Mouse (Mus musculus): ENCODE results near the gene Myo1d.

The Myo1d gene

GRCm38 (mm10) chr11:80550264-80550663, 229.6 kb downstream of the Myo1d start:
- 0 out of 2 replicates have a peak, but pooled peaks have one; percentile 7 for ATAC-seq (ENCODE audit: low TSS enrichment)

DNA sequence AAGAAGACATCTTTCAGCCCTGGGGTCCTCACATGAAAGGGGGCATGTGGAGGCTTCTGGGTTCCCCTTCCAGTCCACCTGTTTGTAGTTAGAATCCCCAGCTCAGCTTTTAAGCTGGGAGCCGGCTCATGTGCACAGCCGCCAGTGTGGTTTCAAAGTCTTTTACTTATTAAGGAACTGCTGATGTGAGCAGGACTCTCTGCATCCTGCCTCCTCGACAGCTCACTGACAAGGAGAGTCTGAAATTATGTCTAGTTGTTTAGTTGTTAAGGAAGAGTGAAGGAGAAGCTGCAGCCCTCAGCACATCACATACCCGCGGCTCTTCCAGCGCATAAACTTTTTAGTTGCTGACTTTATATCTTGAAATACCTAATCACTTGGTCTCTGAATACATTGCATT, 230.0 kb downstream of the Myo1d start:
- peak; percentile 22; the same call in 1 of the 2 replicates for ATAC-seq (ENCODE audit: low TSS enrichment)

DNA sequence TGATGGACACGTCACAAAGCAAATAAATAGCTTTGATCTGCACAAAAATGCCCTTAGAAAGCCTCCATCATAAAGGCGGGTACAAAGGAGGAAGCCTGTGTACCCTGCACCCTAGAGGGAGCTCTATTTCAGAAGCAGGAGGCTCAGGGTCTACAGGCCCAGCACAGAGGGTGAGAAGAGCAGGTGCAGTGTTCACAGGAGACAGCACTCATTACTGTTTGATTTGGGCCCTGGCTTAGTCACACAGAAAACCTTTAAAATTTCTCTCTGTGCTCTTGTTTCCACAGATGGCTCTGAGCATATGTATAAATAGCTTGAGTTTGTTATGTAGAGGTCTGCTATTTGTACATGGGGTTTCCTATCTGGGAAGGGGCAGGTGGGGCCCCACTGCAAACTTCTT, 233.6 kb downstream of the Myo1d start:
- no peak for ATAC-seq (ENCODE audit: low TSS enrichment)

- no peak for ATAC-seq (ENCODE audit: low TSS enrichment)
Measured at GRCm38 (mm10) chr11:80539056-80539455, 240.8 kb downstream of the Myo1d start.

GRCm38 (mm10) chr11:80532966-80533365, 246.9 kb downstream of the Myo1d start:
- no peak for ATAC-seq (ENCODE audit: low TSS enrichment)

DNA sequence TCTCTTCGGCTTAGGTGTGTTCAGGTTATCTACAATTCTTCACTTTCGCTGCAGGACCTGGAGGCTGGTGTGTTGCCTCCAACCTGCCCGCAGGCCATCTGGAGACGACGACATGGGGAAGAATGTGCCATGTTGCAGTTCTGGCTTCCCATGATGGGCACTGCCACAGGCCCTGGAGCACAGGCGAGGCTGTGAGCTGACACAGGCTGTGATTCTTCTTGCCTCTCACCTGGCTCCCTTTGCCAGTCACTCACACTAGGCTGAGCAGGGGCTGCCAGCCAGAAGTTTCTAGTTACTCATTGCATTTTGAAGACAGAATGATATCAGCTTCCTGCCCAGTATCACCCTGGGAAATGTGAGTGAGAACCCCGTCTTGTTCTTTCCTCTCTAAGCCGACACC, 250.7 kb downstream of the Myo1d start:
- no peak for ATAC-seq (ENCODE audit: low TSS enrichment)

DNA sequence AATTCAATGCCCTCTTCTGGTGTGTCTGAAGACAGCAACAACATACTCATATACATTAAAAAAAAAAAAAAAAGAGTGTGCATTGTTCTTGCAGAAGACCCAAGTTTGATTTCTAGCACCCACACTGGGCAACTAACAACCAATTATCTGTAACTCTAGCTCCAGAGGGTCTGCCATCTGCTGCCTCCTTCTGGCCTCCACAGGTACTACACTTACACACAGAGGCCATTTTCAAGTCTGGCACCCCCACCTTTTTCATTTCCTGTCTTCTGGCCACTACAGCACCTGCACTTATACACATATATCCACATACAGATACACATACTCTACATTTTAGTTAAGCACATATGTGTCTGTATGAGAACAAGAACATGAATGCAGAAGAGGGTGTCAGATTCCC, 252.1 kb downstream of the Myo1d start:
- ATAC-seq (ENCODE audit: low TSS enrichment): no peak

DNA sequence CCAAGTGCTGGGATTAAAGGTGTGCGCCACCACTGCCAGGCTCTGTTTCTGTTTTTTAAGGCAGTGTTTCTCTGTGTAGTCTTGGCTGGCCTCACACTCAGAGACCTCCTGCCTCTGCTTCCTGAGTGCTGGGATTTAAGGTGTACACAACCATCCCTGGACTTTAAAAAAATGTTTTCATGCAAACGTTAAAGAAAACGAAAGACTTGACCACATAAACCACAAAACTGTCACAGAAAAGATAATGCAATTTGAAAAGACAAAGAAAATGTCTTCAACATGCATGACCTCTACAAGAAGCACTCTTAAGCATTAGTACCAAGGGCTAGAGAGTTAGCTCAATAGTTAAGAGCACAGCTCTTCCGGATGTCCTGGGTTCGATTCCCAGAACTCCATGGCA, 255.6 kb downstream of the Myo1d start:
- ATAC-seq (ENCODE audit: low TSS enrichment): no peak

GRCm38 (mm10) chr11:80523410-80523809, 256.4 kb downstream of the Myo1d start:
- ATAC-seq (ENCODE audit: low TSS enrichment): no peak

GRCm38 (mm10) chr11:80522852-80523251, 257.0 kb downstream of the Myo1d start:
- ATAC-seq (ENCODE audit: low TSS enrichment): no peak

GRCm38 (mm10) chr11:80521148-80521547, 258.7 kb downstream of the Myo1d start:
- ATAC-seq (ENCODE audit: low TSS enrichment): no peak

GRCm38 (mm10) chr11:80518421-80519367, 261.1 kb downstream of the Myo1d start:
- peak; percentile 85 for ATAC-seq (ENCODE audit: low TSS enrichment)

GRCm38 (mm10) chr11:80515895-80516294, 263.9 kb downstream of the Myo1d start:
- no peak for ATAC-seq (ENCODE audit: low TSS enrichment)

DNA sequence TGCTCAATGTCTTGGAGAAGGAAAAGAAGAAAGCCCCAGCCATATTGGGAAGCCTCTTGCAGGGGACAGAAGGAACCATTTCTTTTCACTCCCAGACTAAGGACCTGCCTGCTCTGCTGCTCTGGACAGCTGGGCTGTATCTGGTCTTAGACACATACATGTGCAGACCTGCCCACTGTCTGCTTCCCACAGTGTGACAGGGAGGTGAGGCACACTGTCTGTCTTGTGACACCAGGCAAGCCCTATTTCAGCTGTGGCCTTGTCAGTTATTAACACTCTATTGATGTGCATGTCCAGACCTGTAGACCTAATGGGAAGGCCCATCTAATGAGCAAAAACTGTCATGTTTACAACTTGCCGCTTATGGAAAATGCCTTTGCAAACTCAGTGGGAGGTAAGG, 264.5 kb downstream of the Myo1d start:
- no peak for ATAC-seq (ENCODE audit: low TSS enrichment)

DNA sequence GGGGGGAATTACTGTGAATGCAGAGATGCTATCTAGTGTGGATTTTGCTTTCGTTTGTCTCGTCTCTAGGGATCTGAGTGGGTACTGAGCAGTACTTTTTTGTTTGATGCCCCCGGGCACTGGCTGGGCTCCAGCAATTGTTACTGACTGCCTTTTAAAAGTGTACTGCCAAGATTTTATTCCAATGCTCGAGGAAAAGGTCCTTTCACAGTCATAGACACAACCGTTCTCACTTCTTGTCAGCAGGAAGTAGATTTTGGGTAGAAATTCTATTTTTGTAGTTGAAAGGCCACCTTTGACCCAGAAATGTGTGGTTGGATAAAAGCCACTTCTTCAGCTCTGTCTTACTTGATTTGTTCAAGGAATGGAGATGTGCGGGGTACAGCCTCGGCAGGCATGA, 266.0 kb downstream of the Myo1d start:
- ATAC-seq (ENCODE audit: low TSS enrichment): no peak

DNA sequence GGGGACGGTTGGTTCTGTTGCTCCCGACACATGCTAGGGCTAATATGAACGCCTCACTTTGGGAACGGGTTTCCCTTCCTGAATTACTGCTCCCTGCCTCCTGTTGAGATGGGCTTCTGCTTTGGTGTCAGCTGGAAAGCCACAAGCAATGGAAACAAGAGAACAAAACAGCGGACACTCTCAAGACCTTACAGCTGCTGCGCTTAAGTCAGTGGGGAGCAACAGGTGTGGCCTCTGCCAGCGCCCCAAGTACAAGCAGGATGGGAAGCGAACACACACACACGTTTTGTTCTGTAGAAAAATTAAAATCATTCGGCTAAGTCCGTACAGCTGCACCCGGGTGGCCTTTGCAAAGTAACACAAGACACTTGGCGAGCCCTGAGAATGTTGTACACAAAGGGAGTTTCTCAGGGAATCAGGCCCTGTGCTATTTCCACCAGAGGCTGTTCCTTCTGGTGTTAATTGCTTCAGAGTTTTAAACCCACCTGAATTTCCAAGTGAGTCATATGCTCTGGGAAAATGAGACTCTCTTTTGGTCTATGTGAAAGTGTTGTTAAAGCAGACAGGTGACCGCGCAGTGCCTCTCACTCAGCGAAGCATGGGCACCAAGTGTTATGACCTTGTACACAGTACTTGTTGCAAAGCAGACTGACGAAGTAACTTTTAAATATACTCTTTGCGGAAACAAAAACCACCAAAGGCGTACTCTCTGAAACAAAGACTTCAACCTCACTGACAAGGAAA, 267.3 kb downstream of the Myo1d start:
- no peak for ATAC-seq (ENCODE audit: low TSS enrichment)

GRCm38 (mm10) chr11:80510124-80510523, 269.7 kb downstream of the Myo1d start:
- ATAC-seq (ENCODE audit: low TSS enrichment): no peak

DNA sequence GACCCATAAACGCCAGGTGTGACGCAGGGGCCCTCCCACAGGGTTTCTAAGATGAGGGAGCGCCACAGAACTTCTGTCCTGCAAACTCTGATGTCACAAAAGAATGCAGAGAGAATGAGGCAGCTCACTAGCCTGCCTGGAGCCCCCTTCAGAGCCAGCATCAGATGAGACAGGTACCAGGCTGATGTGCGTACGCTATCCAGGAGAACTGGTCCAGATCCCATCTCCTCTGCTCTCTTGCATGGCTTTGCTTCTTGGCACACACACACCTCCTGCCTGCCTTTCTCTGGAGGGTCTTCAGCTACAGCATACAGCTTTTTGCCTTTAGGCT, 270.7 kb downstream of the Myo1d start:
- no peak for ATAC-seq (ENCODE audit: low TSS enrichment)

DNA sequence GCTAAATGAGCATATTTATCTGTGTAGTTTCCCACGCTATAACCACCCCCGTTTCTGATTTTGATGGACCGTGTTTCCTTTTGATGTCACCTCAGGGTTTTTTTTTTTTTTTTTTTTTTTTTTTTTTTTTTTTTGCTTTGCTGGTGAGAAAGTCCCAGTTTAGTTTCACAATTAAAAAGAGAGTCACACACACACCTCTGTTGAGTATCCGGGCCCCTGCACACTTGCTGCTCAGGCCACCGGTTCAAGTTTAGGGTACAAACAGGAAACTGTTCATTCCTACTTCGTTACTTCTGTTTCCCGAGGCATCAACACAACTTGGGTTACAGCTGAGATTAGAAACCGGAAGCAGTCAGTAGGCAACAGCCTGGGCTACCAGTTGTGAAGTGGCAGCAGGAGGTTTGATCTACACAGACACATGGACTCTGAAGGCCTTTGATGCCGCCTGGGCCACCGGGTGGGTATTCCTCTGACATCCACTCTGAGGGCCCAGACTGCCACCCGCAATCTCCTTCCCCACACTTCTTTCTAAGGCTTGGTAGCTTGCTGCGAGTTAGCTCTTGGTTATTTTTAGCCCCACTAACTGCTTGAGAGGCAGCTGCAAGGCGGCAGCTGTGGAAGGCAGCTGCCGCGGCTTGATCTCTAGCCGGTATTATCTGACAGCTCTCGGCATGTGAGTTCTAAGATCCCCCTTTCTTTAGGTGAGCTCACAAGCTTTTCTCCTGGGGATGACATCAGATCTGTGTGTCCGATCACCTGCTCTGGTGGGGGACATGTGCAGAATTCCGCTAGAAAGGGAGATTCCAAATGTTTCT, 271.3 kb downstream of the Myo1d start:
- ATAC-seq (ENCODE audit: low TSS enrichment): 0 out of 2 replicates have a peak, but pooled peaks have one; percentile 24

DNA sequence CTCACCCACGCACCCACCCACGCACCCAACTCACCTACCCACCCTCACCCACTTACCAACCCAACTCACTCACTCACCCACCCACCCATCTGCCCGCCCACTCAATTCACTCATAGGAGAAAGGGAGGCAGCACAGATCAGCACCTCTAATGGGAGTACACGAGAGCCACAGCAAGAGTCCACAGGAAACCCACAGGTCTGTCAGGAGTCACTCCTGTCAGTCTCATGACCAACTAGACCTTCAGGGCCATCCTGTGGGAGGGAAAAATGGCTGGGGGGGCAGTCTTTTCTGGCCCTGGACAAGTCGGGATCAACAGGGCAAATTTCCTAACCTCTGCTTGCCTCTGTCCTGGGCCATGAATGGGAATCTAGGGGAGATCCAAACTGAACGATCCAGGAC, 272.0 kb downstream of the Myo1d start:
- ATAC-seq (ENCODE audit: low TSS enrichment): no peak

GRCm38 (mm10) chr11:80506483-80506882, 273.3 kb downstream of the Myo1d start:
- no peak for ATAC-seq (ENCODE audit: low TSS enrichment)

- peak; percentile 32 for ATAC-seq (ENCODE audit: low TSS enrichment)
Measured at GRCm38 (mm10) chr11:80505581-80505980, 274.2 kb downstream of the Myo1d start.
